Mouse (Mus musculus): ENCODE results near the gene Lats2. TPM values are rescaled to one million over a fixed set of nuclear protein-coding genes. Genes with fewer than 3 reads are reported as not detected.

Gene Lats2
- total RNA-seq, 1 experiment from 2014 or later = 37.0 TPM

DNA sequence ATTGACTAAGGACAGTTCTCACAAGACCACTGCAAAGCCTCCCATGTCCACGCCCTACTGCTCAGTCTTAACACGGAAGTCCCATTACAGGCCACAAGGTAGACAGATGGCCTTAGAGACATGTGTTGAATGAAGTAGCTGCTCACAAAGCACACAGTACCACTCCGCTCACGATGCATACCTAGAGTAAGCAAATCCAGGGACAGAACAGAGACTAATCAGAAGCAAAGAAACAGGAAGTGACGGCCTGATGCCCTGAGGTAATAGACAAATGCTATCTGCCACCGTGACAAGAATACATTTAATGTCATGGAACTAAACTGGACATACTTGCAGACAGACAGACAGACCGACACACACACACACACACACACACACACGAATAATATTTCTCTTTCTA, 17.5 kb downstream of the Lats2 start:
- DNase-seq = no peak

DNA sequence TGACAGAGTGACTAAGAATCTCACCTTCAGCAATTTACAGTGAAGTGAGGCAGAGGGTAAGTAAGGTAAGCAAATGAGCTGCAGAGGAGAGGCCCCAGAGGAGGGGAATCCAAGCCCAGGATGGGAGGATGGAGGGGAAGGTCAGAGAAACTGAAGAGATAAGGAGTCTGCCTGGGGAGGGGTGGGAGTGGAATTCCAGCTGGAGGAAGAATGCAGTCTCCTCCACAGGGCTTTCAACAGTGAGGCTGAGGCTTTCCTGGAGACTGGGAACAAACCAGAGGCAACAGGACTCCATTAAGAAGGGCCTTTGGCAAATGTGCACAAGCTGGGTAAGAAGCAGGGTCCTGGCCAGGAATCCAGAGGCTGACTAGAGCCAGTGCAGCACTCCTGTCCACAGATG, 21.1 kb downstream of the Lats2 start:
- DNase-seq = no peak

DNA sequence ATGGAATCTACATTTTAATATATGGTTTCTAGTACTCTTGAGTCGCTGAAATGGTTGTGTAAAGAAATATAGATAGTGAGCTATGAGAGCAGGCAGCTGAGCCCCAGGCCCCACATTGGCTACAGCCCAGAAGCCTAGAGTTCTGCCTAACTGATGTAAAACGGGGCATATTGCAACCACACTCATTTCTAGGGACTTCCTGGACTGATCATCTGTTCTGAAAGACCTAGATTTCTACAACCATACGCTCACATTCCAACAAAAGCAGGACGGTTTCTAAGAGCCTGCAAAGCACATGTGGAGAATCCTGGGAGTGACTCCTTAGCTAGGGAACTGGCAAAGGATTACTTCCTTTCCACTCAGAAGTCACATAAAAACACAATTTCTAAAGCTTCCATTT, 22.0 kb downstream of the Lats2 start:
- no peak for DNase-seq

DNA sequence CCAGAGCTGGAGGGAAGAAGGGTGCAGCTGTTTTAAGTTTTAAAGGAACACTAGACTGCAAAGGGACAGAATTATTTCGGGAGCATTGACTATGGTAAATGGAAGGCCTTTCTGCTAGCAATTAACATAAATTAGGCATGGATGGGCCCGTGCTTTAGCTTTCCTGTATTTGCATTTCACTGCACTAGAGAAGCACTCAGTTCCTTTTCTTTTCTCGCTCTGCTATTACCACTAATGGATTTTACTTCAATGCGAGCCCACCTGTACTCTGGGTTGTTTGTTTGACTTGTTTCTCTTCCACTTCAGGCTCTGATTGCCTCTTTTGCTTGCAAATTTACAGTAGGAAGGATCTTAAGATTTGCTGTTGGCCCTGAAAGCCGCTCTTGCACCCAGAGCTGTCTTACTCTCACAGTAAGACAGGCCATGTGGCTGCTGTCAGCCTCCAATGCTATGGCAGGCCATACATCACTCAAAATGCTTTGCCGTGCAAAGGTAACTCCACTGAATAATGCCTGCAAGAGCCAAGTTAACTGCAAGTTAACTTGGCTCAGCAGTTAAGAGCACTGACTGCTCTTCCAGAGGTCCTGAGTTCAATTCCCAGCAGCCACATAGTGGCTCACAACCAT, 25.4 kb downstream of the Lats2 start:
- DNase-seq = no peak

DNA sequence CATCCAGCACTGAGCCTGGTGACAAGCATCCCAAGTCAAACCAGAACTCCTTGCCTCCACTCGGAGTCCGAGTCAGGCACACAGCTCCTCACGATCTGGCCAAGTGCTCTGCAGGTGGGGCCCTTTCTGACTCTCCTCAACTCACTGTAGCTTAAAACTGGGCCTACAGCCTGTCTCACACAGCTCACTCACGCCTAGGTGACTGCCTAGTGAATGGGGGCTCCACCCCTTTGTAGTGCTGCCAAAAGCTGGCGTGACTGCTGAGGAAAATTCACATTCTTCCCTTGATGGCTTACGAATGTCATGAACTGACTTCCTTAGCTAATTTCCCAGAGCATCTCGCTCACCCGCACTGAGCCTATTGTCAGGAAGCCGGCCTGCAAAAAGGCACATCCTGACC, 27.7 kb downstream of the Lats2 start:
- DNase-seq = peak; percentile 68

DNA sequence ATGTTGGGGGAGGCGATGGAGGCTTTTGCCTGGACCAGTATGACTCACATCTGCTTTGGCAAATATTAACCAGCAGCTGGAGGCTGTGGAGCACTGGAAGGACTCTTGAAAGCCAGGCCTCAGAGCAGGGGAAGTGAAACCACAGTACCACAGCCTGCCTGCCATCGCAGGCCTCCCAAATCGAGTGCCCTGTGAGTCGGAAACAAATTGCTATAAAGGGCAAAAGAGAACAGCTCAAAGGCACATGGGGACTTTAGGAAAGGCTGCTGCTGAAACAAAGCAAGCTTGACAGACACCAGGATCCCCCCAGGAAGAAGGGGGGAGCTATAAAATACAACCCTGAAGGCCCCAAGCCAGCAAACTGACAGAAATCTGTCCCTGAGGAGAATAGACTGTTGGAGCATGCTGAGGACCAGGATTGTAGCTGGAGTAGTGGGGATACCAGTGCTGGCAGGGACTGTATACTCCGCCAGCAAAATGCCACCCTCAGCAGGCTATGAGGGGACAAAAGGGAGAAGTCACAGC, 28.2 kb downstream of the Lats2 start:
- peak; percentile 24 for DNase-seq

DNA sequence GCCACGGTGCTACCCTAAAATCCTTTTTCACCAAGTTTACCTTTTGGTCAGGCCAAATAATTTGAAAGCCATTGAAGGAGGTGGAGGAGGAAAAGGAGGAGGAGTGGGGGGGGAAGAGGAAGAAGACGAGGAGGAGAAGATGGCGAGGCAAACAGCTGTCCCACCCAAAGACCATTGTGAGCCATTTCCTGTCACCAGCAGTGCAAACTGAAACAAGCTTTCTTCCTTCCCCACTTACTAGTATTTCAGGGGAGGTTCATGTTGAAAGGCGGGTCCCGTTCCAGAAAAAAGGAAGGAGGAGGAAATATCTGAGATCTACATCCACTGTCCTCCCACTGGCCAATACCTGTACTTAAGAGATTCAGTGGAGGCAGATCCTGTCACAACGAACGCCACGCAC, 28.8 kb downstream of the Lats2 start:
- no peak for DNase-seq

DNA sequence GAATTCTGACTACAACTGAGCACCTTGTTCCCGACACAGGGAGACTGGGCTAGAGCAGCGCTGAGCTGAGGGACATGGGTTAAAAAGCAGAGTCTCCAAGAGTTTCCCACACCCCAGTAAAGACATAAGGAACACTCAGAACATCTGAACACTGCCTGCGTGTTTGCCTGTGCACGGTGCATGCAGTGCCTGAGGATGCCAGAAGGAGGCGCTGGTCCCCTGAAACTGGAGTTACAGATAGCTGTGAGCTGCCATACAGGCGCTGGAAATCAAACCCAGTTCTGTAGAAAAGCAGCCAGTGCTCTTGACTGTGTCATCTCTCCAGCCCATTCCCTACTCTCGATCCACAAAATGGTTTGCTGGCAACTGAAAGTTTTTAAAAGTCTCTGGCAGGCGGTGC, 32.0 kb downstream of the Lats2 start:
- DNase-seq = no peak

DNA sequence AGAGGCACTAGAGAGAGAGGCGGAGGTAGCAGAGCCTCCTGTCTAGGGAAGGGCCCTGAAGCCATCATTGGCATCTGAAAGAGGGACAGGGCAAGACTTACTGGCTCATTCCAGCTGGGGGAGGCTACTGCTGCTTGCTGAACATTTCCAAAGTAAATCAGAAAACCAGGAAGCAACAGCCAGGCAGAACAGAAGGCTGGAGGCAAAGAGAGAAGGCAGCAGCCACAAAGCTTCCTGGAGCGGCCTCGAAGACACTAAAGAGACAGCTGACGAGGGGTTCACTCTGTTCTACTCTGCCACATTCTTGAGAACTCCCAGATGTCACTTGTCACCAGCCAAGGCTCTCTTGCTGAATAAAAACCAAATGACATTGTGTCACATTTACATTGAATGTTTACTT, 33.7 kb downstream of the Lats2 start:
- DNase-seq = no peak

DNA sequence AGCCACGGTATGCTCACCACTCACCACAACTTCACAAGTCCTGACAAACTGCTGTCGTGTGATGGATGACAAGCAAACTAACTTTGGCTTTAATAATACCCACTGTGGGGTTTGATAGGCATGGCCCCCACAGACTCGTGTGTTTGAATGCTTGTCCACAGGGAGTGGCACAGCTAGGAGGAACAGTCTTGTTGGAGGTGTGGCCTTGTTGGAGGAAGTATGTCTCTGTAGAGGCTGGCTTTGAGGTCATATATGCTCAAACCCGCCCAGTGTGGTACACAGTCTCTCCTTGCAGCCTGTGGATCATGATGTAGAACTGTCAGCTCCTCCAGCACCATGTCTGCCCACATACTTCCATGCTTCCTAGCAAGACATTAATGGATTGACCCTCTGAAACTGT, 39.9 kb downstream of the Lats2 start:
- no peak for DNase-seq

DNA sequence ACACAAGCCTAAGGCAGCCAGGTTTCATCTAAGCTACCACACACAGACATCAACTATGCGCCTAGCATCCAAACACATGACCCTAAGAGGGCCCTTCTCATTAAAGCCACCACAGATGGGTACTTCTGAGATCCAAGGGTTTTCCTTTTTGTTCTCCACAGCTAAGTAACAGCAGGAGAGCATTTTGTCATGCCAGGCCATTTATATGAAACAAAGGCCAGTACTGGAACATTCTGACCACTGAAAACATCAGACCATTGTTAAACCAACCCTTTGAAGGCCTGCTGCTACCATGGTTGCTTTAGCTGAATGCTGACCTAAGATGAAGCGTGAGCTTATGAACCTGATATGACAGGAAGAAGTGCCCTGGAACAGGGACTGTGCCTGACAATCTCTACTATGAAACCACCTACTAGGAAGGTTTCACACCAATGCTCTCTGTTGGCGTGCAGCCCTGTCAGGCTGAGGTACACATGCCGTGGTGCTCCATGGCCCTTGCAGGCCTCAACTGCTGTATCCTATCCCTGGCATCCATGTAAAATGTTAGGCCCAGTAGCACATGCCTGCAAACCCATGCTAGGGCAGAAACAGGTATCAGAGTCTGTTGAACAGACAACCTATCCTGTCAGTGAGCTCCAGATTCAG, 41.5 kb downstream of the Lats2 start:
- DNase-seq = no peak

DNA sequence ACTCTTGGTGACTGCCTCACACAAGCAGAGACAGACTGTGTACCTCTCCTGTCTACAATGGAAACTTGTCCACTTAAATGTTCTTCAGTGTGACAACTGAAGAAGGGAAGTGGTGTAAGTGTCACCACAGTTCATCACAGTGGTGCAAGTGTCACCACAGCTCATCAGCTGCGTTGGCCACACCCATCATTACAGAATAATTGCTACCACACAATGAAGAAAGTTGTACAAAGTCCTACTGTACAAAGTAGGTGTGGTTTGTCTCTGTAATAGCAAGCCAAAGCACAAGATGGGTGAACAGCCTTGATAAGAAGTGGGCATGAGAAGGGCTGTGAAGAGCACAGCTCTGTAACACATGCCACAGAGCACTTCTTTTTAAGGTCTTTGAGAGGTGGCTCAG, 45.3 kb downstream of the Lats2 start:
- no peak for DNase-seq

DNA sequence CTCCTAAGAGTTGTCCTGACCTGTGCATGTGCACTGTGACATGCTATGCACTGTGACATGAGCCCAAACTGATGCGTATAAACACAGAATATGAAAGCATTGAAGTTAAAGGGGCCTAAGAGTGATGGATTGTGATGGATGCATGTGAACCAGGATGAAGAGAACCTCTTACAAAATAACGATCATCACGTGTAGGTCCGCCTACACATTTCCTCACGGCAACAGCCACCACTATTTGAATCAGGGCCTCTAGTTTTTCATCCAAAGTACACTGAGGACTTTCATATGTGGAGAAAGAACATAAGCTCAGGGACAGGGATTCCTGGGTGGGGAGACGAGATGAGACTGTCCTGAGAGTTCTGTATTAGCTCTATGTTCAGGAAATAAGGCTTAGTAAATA, 47.1 kb downstream of the Lats2 start:
- no peak for DNase-seq

DNA sequence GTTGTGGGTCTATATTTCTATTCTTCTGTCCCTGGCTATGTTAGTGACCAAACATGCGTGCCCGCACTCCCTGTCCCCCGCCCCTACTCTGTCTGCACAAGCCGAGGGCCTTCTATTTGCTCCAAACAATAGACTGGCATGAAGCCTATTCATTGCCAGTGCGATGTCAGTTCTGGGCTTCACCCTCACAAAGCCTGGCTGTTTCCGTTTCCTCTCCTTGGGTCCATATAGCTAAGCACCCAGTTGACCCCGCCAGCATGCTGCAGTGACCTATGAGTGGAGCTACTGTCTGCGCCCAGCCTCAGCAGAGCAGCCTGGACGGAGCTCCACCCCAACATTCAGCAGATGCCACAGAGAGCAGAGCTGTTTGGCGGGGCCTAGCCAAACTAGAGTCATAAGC, 49.0 kb downstream of the Lats2 start:
- peak; percentile 34 for DNase-seq

DNA sequence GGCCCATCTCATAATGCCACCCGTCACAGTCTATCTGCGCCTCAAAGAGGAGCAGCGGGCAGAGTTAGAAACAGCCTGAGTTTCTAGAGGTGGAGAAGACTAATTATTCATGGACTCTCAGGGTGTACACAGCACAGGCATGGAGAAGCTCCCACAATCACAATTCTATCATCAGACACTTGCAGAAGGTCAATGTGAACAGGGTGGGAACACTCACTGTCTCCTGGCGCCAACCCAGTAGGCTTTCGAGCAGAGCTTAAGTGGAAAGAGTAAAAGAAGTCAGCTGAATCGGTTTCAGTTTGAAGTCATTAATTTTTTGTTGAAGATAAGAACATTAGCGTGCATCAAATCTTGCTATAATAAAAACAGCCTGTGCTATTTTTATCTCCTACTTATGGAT, 49.6 kb downstream of the Lats2 start:
- DNase-seq = peak; percentile 57

DNA sequence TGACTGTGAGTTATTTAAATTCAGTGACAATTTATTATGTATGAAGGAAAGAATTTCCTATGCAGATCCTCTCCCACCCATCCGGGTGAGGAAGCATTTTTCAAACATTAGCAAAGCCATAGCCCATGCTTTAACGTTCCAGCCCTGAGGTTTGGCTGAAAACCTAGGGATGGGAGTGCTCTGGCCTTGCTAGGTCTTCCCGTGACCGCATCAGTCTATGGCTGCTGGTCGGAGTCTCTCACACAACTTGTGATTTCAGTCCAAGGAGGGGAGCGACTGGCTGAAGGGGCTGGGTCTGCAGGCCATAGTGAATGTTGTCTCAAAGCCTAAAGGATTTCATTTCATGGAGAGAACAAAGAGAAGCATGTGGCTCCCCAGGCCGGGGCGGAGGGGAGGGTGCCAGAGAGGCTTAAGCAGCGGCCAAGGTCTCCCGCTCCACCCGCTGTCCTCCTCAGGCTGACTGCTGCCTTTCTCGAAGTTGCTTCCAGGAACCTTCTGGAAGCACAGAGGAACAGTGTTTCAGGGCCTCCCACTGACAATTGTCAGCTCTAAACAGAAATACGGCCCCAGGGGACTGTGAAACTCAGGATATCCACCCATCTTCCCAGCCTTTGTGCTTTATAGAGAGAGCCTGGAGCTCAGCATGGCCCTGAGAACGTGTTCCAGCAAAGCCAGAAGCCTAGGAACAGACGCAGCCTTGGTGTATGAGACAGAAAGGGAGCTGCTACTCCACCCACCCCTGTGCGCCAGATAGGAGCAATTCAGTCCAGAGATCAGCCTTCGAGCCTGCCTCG, 50.9 kb downstream of the Lats2 start:
- peak; percentile 65 for DNase-seq

DNA sequence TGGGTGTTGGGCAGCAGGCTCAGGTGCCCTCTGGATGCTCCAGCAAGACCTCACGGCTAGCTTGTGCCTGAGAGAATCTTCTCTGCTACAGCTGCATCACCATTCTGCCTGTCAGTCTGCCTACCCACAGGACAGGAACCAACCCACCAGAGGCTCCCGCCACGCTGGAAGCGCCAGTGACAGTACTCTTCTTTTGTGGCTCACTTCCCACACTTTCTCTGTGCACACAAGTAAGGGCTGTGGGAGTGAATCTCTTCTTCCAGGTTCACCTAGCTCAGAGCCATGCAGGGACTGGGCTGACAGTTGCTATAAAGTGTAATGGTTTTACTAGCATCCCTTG, 51.5 kb downstream of the Lats2 start:
- no peak for DNase-seq

DNA sequence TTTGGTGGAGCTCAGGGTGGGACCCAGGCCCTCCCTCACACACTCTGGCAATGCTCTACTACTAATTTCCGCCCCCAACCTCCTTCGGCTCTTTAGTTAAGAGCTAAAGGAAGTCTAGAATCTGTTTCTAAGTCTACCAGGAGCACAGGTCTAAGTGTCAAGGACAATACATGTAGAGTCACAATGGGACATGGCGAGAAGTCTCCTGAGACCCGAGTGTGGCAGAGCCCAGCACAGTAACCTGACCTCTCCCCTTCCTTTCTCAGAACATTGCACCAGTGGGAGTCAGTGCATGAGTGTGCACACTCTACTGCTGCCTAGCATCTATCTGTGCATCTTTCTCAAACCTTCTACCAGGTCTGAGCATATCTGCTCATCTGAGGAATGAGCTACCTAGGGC, 52.4 kb downstream of the Lats2 start:
- DNase-seq = no peak

DNA sequence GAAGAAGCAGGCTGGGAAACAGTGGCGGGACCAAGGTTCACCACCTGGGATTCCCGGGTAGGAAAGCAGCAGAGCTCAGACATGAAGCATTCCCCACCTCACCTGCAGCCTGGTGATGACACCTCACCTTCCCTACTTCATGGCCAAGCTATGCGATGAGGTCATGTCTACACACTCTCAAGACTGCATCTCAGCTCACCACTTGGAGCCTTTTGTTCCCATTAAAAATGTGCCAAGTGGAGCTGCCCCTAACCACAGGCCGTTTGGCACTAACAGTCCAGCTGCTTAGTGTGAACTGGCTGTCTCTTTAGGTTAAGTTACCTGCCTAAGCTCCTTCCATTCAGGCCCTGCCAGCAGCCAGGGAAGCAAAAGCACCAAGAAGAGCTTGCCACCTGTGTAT, 53.1 kb downstream of the Lats2 start:
- no peak for DNase-seq

DNA sequence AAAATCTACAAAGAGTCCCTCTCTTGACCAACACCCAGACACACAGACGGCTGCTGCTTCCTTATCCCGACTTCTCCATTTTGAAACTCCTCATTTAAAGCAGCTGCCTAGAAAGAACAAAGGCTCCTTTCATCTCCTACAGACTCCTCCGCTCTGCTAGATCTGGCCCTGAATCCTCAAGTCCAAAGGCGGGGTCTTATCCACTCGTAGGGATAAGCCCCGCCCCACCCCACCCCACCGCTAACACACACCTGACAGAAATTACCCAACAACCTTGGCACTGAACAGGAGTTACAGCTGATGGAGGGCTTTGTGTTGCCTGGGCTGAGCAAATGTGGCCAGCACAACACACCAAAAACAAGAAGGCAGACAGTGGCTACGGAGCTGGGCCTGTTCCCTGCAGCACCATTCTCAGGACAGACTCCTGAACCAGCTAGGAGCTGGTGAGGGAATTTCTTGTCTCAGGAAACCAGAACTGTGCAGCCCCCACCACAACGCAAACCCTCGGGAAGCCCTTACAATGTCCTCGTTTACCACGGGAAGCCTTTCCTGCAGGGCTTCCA, 56.2 kb downstream of the Lats2 start:
- no peak for DNase-seq

DNA sequence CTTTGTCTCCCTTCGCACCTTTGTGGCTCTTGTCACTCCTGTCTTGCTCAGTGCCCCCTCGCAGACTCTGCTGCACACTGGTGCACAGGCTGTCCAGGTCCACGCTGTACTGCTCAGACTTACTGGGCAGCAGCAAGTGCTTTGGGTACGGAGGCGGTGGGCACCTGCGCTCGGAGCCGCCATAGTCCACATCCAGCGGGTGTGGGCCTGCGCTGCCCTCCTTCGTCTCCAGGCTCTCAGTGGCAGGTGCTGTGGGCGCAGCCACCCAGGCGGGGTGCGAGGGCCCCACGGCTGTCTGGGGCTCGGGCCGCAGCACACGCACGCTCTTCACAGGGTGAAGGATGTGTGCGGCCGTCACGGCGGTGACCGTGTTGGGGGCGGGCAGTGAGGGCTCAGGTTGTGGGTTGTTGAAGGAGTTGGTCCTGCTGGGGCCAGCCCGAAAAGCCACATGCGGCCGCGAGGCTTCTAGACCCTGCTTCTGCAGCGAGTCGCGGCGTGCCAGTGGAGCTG, 58.7 kb downstream of the Lats2 start:
- DNase-seq = no peak

DNA sequence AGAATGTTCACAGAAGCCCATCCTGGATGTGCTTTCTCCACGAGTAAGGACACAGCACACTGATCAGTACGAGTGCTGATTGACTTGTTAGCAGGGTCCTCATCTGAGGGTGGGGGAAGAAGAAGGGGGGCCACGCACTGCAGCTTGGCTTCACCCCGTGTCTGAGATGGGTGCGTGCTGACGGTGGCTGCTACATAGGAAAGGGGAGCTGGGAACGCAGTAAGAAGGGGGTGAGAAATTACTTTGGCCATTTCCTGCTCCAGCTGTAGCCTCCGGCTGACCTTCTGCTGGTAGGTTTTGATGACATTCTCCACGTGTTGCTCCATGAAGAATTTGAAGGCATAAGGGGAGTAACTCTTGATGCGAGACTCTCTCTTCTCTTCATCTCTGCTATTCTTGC, 59.2 kb downstream of the Lats2 start:
- no peak for DNase-seq

DNA sequence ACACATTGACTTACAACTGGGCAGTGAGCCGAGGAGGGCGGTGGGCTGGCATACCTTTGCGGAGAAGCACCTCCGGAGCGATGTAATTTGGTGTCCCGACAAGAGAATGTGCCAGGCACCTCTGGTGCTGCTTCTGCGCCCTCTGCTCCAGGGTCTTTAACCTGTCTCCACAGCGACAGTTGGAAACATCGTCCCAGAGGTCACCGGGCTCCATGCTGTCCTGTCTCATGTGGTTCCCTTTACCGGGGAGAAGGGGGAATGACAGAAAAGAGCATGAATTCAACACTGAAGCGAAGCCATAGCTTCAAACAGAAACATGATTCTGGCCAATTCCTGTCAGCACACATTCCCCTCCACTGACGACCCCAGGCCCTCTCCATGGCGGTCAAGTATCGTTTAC, 62.1 kb downstream of the Lats2 start:
- DNase-seq = no peak

Measured in adrenal gland, postnatal 14 days (tissue).